Mouse (Mus musculus) embryonic fibroblast, embryonic 13.5 days (primary cell): ENCODE results near the gene Zfp106.

Source experiments
- CTCF ChIP-seq: IDR thresholded peaks from 2 replicates; pipeline ENCODE4 v1.5.1; 2011; ENCODE audit warnings: mild to moderate bottlenecking, control low read depth, low read length, moderate library complexity, borderline replicate concordance; ENCODE audit not compliant: insufficient read depth
- POLR2A ChIP-seq: IDR thresholded peaks from 2 replicates; pipeline ENCODE4 v1.6.1; 2011; ENCODE audit warnings: low read depth, mild to moderate bottlenecking, control low read depth, low read length, moderate library complexity

DNA sequence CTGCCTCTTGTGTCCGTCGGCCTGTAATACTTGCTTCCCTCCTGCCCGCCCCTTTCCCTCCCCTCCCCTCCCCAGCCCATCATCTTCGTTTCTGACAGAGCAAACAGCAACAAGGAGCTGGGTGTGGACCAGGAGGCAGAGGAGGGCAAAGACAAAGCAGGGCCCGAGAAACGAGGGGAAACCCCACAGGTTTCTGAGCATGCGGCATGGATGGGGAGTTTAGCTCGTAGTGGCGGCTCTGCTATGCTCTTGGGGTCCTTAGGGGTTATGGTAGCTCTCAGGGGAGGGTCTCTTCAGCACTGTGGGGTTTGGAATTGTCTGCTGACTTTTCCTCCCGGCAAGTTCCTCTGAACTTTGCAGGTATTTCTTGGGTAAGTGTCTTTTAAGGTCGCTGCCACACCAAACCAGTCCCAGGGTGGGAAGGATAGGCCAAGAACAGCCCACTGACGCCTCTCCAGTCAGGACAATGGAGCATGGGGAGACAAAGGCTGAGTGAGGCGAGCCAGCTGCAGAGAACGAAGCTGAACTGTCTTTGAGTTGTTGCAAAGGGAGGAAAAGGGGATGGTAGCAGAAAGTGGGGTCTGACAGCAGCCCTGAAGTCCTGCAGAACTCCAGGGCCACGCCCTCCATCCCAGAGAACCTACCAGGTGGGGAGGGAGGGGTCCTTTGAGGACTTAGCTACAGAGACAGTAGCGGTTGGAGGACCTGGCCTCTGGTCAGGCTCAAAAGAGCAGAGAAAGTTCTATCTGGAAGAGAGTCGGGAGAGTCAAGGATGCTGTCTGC, 62.3 kb downstream of the Zfp106 start:
- no peak for TF ChIP-seq CTCF
- TF ChIP-seq POLR2A: no peak
